Mouse (Mus musculus) cerebellum, adult 2 months (tissue): ENCODE data around the gene Ear6. TPM values are rescaled to one million over a fixed set of nuclear protein-coding genes. Genes with fewer than 3 reads are reported as not detected.
A peak's percentile ranks its signal among the peaks of the same experiment; 100 is the strongest.

Experiments used
- DNase-seq, 2 experiments: peaks; one replicate each; pipeline ENCODE4 v3.0.0; 2021
- H3K27ac ChIP-seq: fragments of 200-500 bp; 2 replicates; pipeline ENCODE4 v1.5.1; 2012; ENCODE audit warnings: low read length, control low read depth, inconsistent platforms; ENCODE audit not compliant: insufficient read depth
- H3K27me3 ChIP-seq: fragments of 200-500 bp; 2 replicates; pipeline ENCODE4 v1.6.1; 2012; ENCODE audit warnings: inconsistent platforms, mild to moderate bottlenecking, low read length, moderate library complexity; ENCODE audit not compliant: control insufficient read depth, insufficient read depth
- H3K4me1 ChIP-seq: fragments of 200-500 bp; 2 replicates; pipeline ENCODE4 v1.6.1; 2011; ENCODE audit warnings: low read length; ENCODE audit not compliant: control insufficient read depth, insufficient read depth
- H3K4me3 ChIP-seq: fragments of 200-500 bp; replicated peaks from 2 replicates; pipeline ENCODE3; 2011; ENCODE audit warnings: mild to moderate bottlenecking, low read depth, low read length, control low read depth; ENCODE audit not compliant: insufficient read depth
- CTCF ChIP-seq: fragments of 200-500 bp; IDR thresholded peaks from 2 replicates; pipeline ENCODE4 v1.5.1; 2011; ENCODE audit warnings: low read depth, mild to moderate bottlenecking, control low read depth, low read length, moderate library complexity, borderline replicate concordance; ENCODE audit not compliant: insufficient read depth
- POLR2A ChIP-seq: fragments of 200-500 bp; IDR thresholded peaks from 2 replicates; pipeline ENCODE4 v1.6.1; 2011; ENCODE audit warnings: low read length, control low read depth, borderline replicate concordance; ENCODE audit not compliant: insufficient read depth
- WGBS: fragments of 180-500 bp; shearing (Covaris S2); methylation state at CpG from one replicate; pipeline ENCODE4 v1.1.7; 2018; 5-methylcytosine and 5-hydroxymethylcytosine counted together
- polyA plus RNA-seq: library from polyadenylated mRNA; depleted of rRNA; stranded (reverse); fragments of >200 nt; gene quantifications from 2 replicates; pipeline ENCODE4 v1.2.3, GENCODE M21; 2012; rRNA removed

Gene Ear6
- polyA plus RNA-seq, 1 experiment, result not detected

DNA sequence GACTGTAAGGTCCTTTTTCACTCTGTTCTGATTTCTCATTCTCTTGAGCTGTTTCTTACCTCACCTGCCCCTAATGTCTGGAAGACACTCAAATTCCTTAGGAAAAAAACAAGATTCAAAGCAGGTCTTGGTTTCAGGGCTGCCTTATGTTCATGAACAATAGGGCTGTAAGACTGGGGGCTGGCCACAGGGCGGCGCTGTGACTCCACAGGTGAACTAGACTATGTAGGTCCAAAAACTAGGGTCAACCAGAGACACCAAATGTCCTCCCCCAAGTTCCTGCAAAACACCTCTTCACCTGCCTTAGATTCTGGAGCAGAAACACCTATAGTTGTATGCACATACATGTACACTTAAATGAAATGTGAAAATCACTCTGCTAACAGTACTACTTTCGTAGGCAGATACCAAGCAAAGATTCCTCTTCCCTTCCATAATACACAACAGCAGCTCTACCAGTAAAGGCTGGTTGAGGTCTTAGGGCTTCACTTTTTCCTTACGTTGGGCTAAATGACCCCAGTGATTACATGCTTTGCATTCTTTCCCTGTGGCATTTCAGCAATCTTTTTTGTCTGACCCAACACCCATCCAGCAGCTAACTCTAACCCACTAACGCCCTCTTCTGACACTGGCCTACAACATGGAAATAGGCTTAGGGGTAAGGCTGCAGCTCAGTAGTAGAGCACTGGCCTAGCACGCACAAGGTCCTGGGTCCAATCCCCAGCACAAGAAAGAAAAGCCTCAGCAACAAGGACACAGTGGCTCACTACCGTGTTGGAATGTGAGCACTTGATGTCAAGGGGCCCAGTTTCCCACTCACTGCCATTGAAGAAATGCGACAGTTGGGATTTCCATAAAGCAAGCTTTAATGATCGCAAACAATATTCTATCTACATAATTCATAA, 49.6 kb downstream of the Ear6 start:
- peak; percentile 66 to 81 for DNase-seq
- Histone ChIP-seq H3K27ac (no peak overlapping the region), H3K4me1 (0 out of 2 replicates have a peak, but pooled peaks cover 4% of the 10 kb centered on the region), H3K27me3 (no peaks in the 10 kb centered on the region), H3K4me3 (no peak overlapping the region)
- peak; percentile 94 for TF ChIP-seq CTCF
- no peak for TF ChIP-seq POLR2A
- 55% methylated on average over 9 of the region's 9 CpGs for WGBS

DNA sequence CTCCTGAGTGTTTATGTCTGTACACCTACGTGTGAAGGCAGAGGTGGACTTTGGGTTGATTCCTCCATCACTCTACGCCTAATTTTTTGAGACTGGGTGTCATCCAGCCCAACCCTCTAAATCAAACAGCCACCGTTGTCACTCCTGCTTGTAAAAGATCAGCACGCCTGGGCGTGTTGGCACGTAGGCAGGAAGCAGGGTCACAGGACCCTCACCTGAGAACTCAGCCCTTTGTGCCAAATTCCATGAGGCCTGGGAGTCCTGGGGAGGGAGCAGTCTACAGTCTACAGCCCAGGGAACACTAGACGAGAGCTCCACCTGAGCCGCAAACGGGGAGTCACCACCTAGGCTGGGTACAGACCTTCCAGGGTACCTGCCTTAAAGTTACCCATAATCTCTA, 50.3 kb downstream of the Ear6 start:
- Histone ChIP-seq H3K27ac (no peak overlapping the region), H3K27me3 (no peaks in the 10 kb centered on the region), H3K4me3 (no peak overlapping the region), H3K4me1 (0 out of 2 replicates have a peak, but pooled peaks cover 4% of the 10 kb centered on the region)
- WGBS, result 94% methylated on average over 9 of the region's 9 CpGs
- TF ChIP-seq CTCF, result no peak
- TF ChIP-seq POLR2A, result no peak
- no peak for DNase-seq

Other genes with a start within 250 kb of the Ear6 start
- gene Gm17078, start 242.4 kb upstream of the Ear6 start, polyA plus RNA-seq, result not detected in 2 replicates
- gene Gm4181, start 218.0 kb upstream of the Ear6 start, polyA plus RNA-seq, result not detected in 2 replicates
- not detected in 2 replicates for gene Gm17079, start 158.2 kb upstream of the Ear6 start, polyA plus RNA-seq
- gene Gm5800, start 136.5 kb upstream of the Ear6 start, polyA plus RNA-seq, result not detected in 2 replicates
- gene Ang4, start 80.1 kb upstream of the Ear6 start, polyA plus RNA-seq, result not detected in 2 replicates
- not detected in 2 replicates for gene AY358078, start 53.7 kb upstream of the Ear6 start, polyA plus RNA-seq
- gene Mettl17, start 31.1 kb downstream of the Ear6 start, polyA plus RNA-seq, result 52.5 and 55.4 TPM in 2 replicates
- 13.8 and 15.0 TPM in 2 replicates for gene Slc39a2, start 39.2 kb downstream of the Ear6 start, polyA plus RNA-seq
- gene Ndrg2, start 60.5 kb downstream of the Ear6 start, polyA plus RNA-seq, result 997 and 1,033 TPM in 2 replicates
- gene Tppp2, start 64.7 kb downstream of the Ear6 start, polyA plus RNA-seq, result not detected in 2 replicates
- gene Rnase13, start 69.1 kb downstream of the Ear6 start, polyA plus RNA-seq, result 0.10 TPM in 1 of 2 replicates, not detected in the other
- gene Arhgef40, start 131.0 kb downstream of the Ear6 start, polyA plus RNA-seq, result 44.1 and 48.0 TPM in 2 replicates
- gene Tmem253, start 162.0 kb downstream of the Ear6 start, polyA plus RNA-seq, result 2.0 and 2.4 TPM in 2 replicates
- gene Zfp219, start 167.0 kb downstream of the Ear6 start, polyA plus RNA-seq, result 184 and 188 TPM in 2 replicates
- gene Olfr221, start 188.8 kb downstream of the Ear6 start, polyA plus RNA-seq, result 0.03 and 0.10 TPM in 2 replicates